Mouse (Mus musculus) brain, embryonic 18.5 days (tissue): ENCODE results near the gene Gart.

Experiments
- DNase-seq: peaks from one replicate; pipeline ENCODE4 v3.0.0-alpha.2; 2012; ENCODE audit warnings: low read depth, low spot score

Gene Gart

GRCm38 (mm10) chr16:91609501-91610245, 37.1 kb downstream of the Gart start:
- no peak for DNase-seq

GRCm38 (mm10) chr16:91606958-91607357, 39.8 kb downstream of the Gart start:
- no peak for DNase-seq

GRCm38 (mm10) chr16:91605156-91605555, 41.6 kb downstream of the Gart start:
- no peak for DNase-seq

- no peak for DNase-seq
These were observed 45.1 kb downstream of the Gart start for GRCm38 (mm10) chr16:91601693-91602092.

- DNase-seq: no peak
These were observed 45.7 kb downstream of the Gart start for GRCm38 (mm10) chr16:91601081-91601480.

GRCm38 (mm10) chr16:91599242-91599641, 47.5 kb downstream of the Gart start:
- DNase-seq: no peak

GRCm38 (mm10) chr16:91597672-91598010, 49.1 kb downstream of the Gart start, which contains the start of gene Tmem50b:
Gene Tmem50b (minus strand): TSS chr16:91597800.
- peak; percentile 92 for DNase-seq

- no peak for DNase-seq
These were observed 49.7 kb downstream of the Gart start for GRCm38 (mm10) chr16:91596779-91597671.

- DNase-seq: no peak
These were observed 50.4 kb downstream of the Gart start for GRCm38 (mm10) chr16:91596397-91596778.

- no peak for DNase-seq
These were observed 51.7 kb downstream of the Gart start for GRCm38 (mm10) chr16:91595076-91595475.

GRCm38 (mm10) chr16:91593262-91593661, 53.5 kb downstream of the Gart start:
- DNase-seq: no peak

- no peak for DNase-seq
These were observed 54.6 kb downstream of the Gart start for GRCm38 (mm10) chr16:91592162-91592561.

GRCm38 (mm10) chr16:91588703-91589102, 58.0 kb downstream of the Gart start:
- no peak for DNase-seq

- DNase-seq: no peak
These were observed 58.9 kb downstream of the Gart start for GRCm38 (mm10) chr16:91587730-91588453.

- DNase-seq: no peak
These were observed 60.5 kb downstream of the Gart start for GRCm38 (mm10) chr16:91586244-91586643.

- DNase-seq: no peak
These were observed 61.1 kb downstream of the Gart start for GRCm38 (mm10) chr16:91585617-91586016.

GRCm38 (mm10) chr16:91582307-91582706, 64.4 kb downstream of the Gart start:
- DNase-seq: no peak

- peak; percentile 64 for DNase-seq
These were observed 67.6 kb downstream of the Gart start for GRCm38 (mm10) chr16:91578980-91579720.

- DNase-seq: no peak
These were observed 71.6 kb downstream of the Gart start for GRCm38 (mm10) chr16:91575151-91575550.
